Mouse (Mus musculus) urinary bladder, postnatal 14 days (tissue): ENCODE measurements around the gene Styx.
"Not testable (repeated sequence)": the region's sequence is repeated elsewhere in the genome, so short reads cannot be mapped to it uniquely, and the experiment has no call there.

ENCODE experiments used
- DNase-seq: peaks from one replicate; pipeline ENCODE4 v3.0.0; 2021; ENCODE audit warnings: low spot score

The Styx gene

DNA sequence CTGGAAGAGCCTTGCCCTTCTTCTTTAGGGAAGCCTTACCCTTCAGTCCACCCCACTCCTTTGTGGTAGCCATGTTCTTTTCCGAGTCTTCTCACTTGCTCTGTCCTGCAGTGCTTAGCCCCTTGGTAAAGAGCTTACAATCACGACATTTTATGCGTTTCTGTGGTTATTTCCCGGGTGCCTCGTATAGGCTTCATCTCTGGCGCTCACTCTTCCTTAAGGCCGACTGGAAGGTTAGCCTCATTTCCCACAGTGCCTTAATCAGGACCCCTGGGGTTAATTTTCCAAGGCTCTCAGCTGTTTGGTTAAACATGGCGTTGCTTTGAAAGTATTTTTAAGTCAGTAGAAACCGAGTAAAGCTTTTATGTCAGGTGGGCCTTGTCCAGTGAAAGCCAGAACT lies 88.5 kb downstream of the Styx start:
- no peak for DNase-seq

GRCm38 (mm10) chr14:45441291-45441690 lies 90.4 kb downstream of the Styx start:
- no peak for DNase-seq

GRCm38 (mm10) chr14:45442781-45443560 lies 92.1 kb downstream of the Styx start:
- no peak for DNase-seq

- no peak for DNase-seq
Observed at GRCm38 (mm10) chr14:45444870-45445269, 94.0 kb downstream of the Styx start.

DNA sequence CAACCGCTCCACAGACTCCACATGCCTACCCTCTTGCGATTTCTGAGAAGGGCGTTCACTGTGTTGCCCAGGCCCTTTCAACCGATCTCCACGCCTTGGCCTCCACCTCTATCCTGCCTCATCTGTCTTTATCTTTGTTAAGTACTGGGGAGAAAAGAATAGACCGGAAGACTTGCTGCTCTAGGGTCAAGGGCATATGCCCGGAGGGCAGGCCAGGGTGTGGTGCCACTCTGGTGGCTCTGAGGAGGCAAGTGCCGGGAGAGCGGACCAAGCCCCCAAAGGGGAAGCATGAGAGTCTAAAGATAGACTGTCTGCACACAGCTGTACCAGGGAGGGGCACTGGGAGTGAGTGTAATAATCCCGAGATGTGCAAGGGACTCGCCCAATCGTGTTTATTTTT lies 94.6 kb downstream of the Styx start:
- DNase-seq, result no peak

DNA sequence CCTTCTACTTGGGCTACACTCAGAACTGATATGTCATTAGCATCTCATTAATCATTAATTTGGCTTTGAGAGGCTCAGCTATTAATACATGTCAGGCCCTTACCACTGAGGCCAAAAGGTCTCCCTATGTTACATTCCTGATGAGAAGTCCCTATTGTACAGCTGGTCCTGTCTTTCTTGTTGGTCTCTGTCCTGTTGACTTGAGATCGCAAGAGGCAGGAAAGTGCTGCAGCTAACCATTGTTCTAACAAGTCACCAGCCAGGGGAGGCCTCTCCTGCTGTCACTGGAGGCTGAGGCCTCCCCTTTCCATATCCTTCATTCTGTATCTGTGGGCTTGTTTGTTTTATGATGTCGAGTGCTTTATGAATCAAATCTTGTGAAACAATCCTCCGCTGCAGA lies 95.9 kb downstream of the Styx start:
- no peak for DNase-seq

GRCm38 (mm10) chr14:45451090-45451489 lies 100.2 kb downstream of the Styx start:
- DNase-seq, result no peak

DNA sequence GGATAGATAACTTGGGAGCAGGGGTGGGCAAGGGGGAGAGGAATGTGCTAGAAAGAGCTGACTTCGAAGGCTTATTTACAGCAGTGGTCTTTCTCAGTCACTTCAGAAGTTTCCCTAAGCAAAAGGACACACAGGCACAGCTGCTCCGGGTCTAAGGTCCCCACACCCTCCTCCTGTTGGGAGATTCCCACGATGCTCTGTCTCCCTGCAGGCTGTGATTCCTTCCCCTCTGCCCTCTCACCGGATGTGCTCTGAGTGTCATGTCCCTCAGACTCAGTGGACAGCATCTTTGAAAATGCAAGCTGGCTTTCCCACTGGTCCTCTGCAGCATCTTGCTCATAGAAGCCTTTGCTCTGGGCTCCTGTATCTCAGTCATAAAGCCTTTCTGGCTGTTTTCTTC lies 101.3 kb downstream of the Styx start:
- DNase-seq, result no peak

- DNase-seq, result no peak
Observed at GRCm38 (mm10) chr14:45452861-45453512, 102.1 kb downstream of the Styx start.

- no peak for DNase-seq
Observed at GRCm38 (mm10) chr14:45453538-45454233, 102.8 kb downstream of the Styx start.

DNA sequence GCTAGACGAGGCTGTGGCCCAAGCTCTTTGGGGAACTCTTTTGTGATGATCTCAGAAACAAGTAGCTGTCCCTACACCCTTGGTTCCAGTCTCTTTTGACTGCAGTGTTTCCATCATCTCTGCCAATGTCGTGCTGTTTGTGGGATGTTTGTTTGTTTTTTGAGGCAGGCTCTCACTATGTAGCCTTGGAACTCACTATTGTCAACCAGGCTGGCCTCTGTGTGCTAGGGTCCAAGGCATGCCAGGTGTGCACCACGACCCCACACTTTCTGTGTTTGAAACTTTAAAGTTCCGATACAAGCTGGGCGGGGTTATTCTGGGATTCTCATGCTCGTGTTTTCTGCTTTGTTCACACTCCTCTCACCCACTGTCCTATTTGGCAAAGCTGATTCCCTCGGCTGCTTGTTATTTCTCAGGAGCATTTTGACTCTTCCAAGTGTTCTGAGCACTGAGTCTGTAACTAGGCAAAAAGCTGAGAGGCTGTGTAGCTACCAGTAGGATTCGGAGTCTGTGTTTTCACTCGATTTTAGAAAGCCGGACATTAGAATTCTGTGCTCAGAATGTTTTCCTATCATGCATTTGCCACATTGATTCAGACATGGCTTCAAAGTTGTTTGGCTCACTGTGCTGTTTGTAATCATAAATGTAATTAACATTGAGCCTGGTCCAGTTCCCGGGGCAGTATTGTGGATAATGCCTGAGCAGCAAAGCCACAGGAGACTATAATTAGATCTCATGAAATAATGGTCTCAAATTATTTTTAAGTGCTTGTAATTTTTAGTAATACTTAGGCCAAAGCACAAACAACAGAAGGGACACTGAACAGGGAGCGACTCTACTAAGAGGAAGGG lies 105.0 kb downstream of the Styx start:
- DNase-seq, result no peak

- no peak for DNase-seq
Observed at GRCm38 (mm10) chr14:45456502-45456846, 105.6 kb downstream of the Styx start.

DNA sequence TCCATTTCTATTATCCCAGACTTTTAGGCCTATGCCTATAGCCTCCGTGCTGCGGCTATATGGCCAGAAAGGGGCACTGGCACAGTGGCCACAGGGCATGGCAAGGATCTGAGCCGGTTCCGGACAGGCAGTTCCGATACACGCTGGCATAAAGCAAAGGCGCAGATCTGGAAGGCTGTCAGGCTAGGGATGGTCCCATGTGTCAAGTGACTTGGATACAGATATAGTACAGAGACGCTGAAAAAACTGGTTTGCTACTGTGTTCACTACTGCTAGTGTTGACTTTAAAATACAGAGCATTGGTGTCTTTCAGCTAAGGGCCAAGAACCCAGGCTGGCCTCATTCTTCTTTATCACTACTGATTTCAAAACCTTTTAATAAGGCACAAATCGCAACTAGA lies 106.1 kb downstream of the Styx start:
- DNase-seq, result no peak

GRCm38 (mm10) chr14:45459877-45460276 lies 109.0 kb downstream of the Styx start:
- DNase-seq, result no peak

DNA sequence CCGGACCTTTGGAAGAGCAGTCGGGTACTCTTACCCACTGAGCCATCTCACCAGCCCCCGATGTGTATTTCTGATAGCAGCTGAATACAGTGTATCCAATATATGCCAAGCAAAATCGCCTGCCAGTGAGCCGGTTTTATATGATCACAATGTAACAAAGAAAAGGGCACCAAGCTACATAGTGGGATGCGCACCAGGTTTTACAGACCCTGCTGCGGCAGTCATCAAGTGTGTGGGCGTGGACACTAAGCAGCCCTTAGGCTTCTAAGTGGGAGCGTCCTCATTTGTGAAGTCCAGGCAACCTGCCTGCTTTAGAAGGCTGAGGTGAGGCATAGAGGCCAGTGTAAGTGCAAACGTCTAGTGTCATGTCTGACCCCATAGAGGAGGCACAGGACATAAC lies 109.6 kb downstream of the Styx start:
- DNase-seq, result no peak

DNA sequence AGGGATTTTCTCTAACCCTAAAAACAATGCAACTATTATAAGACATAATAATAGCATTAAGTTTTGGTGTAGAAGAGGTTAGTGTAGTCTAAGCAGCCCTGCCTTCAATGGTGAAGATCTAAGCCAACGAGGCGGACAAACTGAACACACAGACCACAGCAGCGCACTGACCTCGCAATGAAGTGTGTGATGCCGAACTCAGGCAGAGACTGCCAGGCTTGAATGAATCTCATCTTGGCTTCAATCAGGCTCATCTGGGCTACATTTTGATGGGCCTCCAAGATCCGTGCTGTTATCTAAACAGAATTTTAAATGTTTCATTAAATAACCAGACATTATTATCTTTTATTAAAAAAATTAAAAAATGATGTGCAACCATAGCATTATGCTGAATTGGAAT lies 111.1 kb downstream of the Styx start:
- no peak for DNase-seq

DNA sequence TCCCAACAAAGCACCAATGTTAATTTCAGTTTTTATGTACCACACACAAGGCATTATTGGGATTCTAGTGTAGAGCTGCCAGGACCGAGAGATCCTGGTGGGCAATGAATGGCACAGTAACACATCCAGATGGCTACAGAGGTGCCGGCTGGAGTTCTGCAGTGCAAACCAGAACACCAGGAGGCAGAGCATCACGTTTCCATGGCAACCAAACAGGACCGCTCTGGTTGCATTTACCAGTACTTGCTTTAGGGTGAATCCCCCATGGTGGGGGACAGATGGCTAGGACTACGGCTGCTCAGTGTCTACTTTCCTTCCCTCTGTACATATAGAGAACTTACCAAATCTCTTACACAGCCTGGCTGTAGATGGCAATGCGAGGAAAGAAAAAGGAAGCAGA lies 111.5 kb downstream of the Styx start:
- DNase-seq, result no peak

- DNase-seq, result no peak
Observed at GRCm38 (mm10) chr14:45462875-45463475, 112.1 kb downstream of the Styx start.

GRCm38 (mm10) chr14:45463599-45463998 lies 112.7 kb downstream of the Styx start:
- DNase-seq, result peak; percentile 55

- DNase-seq, result no peak
Observed at GRCm38 (mm10) chr14:45464036-45465035, 113.4 kb downstream of the Styx start.

DNA sequence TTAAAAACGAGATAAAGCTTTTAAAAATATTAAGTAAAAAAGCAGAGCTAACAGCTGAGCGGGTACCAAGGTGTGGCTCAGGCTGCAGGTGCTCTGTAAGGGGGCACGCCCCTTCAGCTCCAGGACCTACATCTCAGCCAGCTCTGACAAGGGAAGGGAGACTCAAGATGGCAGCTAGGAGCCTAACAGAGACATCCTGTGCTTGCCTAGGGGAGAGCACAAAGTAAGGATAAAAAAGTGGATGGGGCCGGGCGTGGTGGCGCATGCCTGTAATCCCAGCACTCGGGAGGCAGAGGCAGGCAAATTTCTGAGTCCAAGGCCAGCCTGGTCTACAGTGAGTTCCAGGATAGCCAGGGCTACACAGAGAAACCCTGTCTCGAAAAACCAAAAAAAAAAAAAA lies 115.5 kb downstream of the Styx start:
- DNase-seq, result not testable (repeated sequence)
